Mouse (Mus musculus) bone marrow, adult 2 months (tissue): ENCODE measurements around the gene Lpgat1. TPM values are rescaled to one million over a fixed set of nuclear protein-coding genes. Genes with fewer than 3 reads are reported as not detected.

Source experiments
- H3K27ac ChIP-seq: fragments of 200-500 bp; 2 replicates; pipeline ENCODE4 v1.5.1; 2012; ENCODE audit warnings: low read depth, mild to moderate bottlenecking, control low read depth, inconsistent platforms, low read length; ENCODE audit not compliant: control insufficient read depth, poor library complexity, insufficient read depth
- H3K4me1 ChIP-seq: fragments of 200-500 bp; 2 replicates; pipeline ENCODE4 v1.6.1; 2011; ENCODE audit warnings: low read length; ENCODE audit not compliant: control insufficient read depth, insufficient read depth
- H3K4me3 ChIP-seq: fragments of 200-500 bp; replicated peaks from 2 replicates; pipeline ENCODE3; 2011; ENCODE audit warnings: mild to moderate bottlenecking, low read depth, low read length, control low read depth; ENCODE audit not compliant: control insufficient read depth
- CTCF ChIP-seq: fragments of 200-500 bp; IDR thresholded peaks from 2 replicates; pipeline ENCODE4 v1.5.1; 2011; ENCODE audit warnings: low read length, control low read depth; ENCODE audit not compliant: control insufficient read depth, insufficient read depth
- POLR2A ChIP-seq: fragments of 200-500 bp; IDR thresholded peaks from 2 replicates; pipeline ENCODE4 v1.6.1; 2011; ENCODE audit warnings: low read depth, mild to moderate bottlenecking, control low read depth, low read length, borderline replicate concordance; ENCODE audit not compliant: control insufficient read depth
- WGBS: fragments of 180-500 bp; shearing (Covaris S2); methylation state at CpG from one replicate; pipeline ENCODE4 v1.1.7; 2018; 5-methylcytosine and 5-hydroxymethylcytosine counted together
- polyA plus RNA-seq: library from polyadenylated mRNA; stranded (reverse); fragments of >200 nt; gene quantifications from 2 replicates; pipeline ENCODE4 v1.2.4, GENCODE M21; 2011; ENCODE audit warnings: low replicate concordance; ENCODE audit not compliant: missing spikeins, insufficient read depth, insufficient read length

Gene Lpgat1
- polyA plus RNA-seq, 1 experiment, result 21.1 TPM

- Histone ChIP-seq H3K4me1 (no peaks in the 10 kb centered on the region), H3K27ac (no peak overlapping the region), H3K4me3 (no peak overlapping the region)
- WGBS, result 72% methylated on average over 3 of the region's 3 CpGs
- no peak for TF ChIP-seq POLR2A
- no peak for TF ChIP-seq CTCF
Observed at GRCm38 (mm10) chr1:191706541-191707078, 11.0 kb upstream of the Lpgat1 start.

DNA sequence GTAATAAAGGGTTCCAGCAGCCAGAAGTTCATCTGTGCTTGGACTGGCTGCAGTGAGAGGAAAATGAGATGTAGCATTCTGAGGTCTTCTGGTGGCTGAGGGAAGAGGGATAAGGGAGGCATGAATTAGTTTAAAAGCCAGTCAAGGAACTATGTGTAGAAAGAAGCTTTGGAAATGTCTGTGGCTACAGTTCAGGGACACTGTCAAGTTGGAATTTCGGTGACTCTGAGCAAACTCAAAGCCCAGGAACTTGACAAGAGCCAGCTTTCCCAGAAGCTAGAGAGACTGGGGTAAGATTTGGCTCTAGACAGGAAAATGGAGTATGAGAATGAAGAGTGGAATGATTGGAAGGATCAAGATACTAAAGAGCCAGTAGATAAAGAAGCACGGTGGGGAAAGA lies 7.8 kb upstream of the Lpgat1 start:
- no peak for TF ChIP-seq CTCF
- no peak for TF ChIP-seq POLR2A

GRCm38 (mm10) chr1:191712224-191712838 lies 5.3 kb upstream of the Lpgat1 start:
- H3K4me1 ChIP-seq, result no peaks in the 10 kb centered on the region; the same call in 1 of the 2 replicates
- H3K4me3 ChIP-seq, result no peak overlapping the region
- no peak overlapping the region for H3K27ac ChIP-seq
- WGBS, result 66% methylated on average over 4 of the region's 4 CpGs
- TF ChIP-seq POLR2A, result no peak
- TF ChIP-seq CTCF, result no peak

More for the DNA sequence above, 7.8 kb upstream of the Lpgat1 start:
- H3K4me3 ChIP-seq, result no peak overlapping the region
- H3K4me1 ChIP-seq, result no peaks in the 10 kb centered on the region
- H3K27ac ChIP-seq, result no peak overlapping the region
- 65% methylated on average over 2 of the region's 2 CpGs for WGBS

- no peak overlapping the region for H3K27ac ChIP-seq
- H3K4me1 ChIP-seq, result no peaks in the 10 kb centered on the region; the same call in 1 of the 2 replicates
- TF ChIP-seq POLR2A (no peak), CTCF (no peak)
- WGBS, result 71% methylated on average over 3 of the region's 3 CpGs
- H3K4me3 ChIP-seq, result no peak overlapping the region
Observed at GRCm38 (mm10) chr1:191713813-191714212, 3.8 kb upstream of the Lpgat1 start.

- H3K4me3 ChIP-seq, result no peak overlapping the region
- TF ChIP-seq CTCF (no peak), POLR2A (no peak)
- 63% methylated on average over 2 of the region's 2 CpGs for WGBS
- no peak overlapping the region for H3K27ac ChIP-seq
- H3K4me1 ChIP-seq, result no peaks in the 10 kb centered on the region; the same call in 1 of the 2 replicates
Observed at GRCm38 (mm10) chr1:191715150-191715549, 2.5 kb upstream of the Lpgat1 start.

GRCm38 (mm10) chr1:191717141-191717540 lies 493 bp upstream of the Lpgat1 start:
- Histone ChIP-seq H3K27ac (peak overlapping the region; percentile 83; the same call in 1 of the 2 replicates), H3K4me1 (no peaks in the 10 kb centered on the region; the same call in 1 of the 2 replicates), H3K4me3 (peak overlapping the region; percentile 74)
- 3% methylated on average over 1 of the region's 1 CpGs for WGBS
- no peak for TF ChIP-seq CTCF
- no peak for TF ChIP-seq POLR2A

DNA sequence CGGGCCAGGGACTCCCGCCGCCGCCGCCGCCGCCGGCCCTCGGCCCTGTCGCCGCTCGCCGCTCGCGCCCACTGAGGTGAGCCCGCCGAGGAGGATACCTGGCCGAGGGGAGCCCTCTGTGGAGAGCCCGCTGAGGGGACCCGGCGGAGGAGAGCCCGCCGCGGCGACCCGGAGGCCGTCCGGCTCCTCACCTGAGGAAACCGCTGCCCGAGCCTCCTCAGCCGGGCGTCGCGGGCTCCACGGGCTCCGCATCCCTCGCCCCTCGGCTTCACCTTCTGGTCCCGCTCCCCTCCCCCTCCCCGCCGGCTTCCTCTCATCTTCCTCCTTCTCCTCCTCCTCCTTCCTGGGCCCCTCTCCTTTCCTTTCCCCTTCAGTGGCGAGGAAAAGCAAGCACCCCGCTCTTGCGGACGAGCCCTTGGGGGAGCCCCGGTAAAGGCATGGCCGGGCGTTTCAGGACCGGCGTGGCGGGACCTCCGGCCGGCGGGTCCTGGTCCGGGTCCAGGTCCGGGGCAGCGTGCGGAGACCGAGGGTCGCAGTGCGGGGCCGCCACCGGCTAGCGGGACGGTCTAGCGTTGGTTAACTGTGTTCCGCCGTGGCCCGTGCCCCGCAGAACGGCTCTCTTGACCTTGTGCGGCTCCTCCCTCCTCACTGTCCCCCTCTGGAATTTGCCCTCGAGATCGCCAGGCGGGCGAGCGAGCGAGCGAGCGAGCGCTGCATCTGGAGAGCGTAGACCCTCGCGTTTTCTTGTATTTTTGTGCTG lies 1.1 kb downstream of the Lpgat1 start:
- TF ChIP-seq CTCF (no peak), POLR2A (no peak)
- 4% methylated on average over 81 of the region's 84 CpGs for WGBS
- H3K4me3 ChIP-seq, result peak overlapping the region; percentile 74
- no peaks in the 10 kb centered on the region; the same call in 1 of the 2 replicates for H3K4me1 ChIP-seq
- peak overlapping the region; percentile 83 for H3K27ac ChIP-seq

DNA sequence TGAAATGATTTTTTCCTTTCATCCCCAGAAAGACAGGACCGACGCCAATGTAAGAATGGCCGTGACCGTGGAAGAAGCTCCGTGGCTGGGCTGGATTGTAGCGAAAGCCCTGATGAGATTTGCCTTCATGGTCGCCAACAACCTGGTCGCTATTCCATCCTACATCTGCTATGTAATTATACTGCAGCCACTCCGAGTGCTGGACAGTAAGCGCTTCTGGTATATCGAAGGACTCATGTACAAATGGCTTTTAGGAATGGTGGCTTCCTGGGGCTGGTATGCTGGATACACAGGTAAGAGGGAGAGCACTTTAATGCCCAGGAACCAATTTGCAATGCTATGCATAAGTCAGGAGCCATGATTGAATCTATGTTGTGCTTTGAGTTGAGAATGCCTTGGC lies 1.7 kb downstream of the Lpgat1 start:
- peak overlapping the region; percentile 74 for H3K4me3 ChIP-seq
- H3K4me1 ChIP-seq, result peaks cover 1% of the 10 kb centered on the region; the same call in 1 of the 2 replicates
- TF ChIP-seq POLR2A, result no peak
- no peak for TF ChIP-seq CTCF
- WGBS, result 65% methylated on average over 11 of the region's 11 CpGs
- H3K27ac ChIP-seq, result no peak overlapping the region
